Mouse (Mus musculus) layer of hippocampus, adult 9-10 months (tissue): ENCODE results near the gene Hspb11.

Experiments
- DNase-seq: peaks from one replicate; pipeline ENCODE4 v3.0.0; 2022; ENCODE audit warnings: low spot score

The Hspb11 gene

DNA sequence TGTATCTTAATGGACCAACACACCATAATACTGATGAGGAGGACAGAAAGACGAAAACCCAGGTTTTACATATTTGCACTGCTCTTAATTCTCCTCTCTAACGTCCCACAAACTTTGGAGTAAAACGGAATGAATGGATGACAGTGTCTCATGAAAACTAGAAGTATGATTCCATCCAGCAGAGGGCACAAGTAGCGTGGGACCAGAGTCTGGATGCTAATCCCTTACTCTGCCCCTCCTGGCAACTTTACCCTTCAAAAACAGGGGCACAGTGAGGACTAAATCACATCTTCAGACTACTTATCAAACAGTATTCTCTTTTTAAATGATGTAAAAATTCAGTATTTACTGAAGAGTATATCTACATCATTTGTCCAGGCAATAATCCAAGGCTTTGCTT lies 2.9 kb upstream of the Hspb11 start:
- peak; percentile 63 for DNase-seq

DNA sequence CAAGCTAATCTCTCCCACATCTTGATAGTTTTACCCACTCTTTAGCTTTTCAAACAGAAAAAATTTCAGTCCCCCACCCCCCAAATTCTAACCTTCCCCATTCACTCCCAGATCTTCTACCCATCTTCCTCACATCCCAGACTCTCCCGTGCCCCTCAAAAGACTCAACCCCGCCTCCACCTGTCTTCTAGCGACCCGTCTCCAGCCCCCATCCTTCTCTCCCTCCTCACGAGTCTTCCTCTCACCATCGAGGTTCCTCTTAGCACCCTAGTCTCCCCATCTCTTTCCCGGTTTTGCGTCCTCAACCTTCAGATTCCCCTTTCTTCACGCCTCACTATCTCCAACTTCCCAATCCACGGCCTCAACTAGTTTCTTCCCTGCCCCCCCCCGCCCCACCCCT lies 871 bp upstream of the Hspb11 start:
- no peak for DNase-seq

DNA sequence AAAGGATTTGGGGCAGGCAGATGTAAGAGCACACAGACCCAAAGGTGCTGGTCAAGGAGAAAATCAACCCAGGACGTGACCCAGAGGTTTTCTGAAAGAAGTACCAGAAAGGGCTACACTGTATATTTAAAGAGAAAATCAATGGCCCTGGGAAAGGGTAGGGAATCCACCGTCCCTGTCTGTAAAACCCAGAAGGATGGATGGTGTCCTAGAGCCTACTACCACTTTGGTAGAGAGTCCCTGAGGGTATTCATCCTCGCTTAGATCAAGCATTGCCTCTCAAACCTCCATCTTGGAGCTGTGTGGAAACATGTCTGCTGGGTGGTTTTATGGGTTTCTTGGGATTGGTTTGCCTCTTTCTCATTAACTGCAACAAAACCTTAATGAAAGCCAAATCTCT lies 1.0 kb downstream of the Hspb11 start:
- DNase-seq = no peak

DNA sequence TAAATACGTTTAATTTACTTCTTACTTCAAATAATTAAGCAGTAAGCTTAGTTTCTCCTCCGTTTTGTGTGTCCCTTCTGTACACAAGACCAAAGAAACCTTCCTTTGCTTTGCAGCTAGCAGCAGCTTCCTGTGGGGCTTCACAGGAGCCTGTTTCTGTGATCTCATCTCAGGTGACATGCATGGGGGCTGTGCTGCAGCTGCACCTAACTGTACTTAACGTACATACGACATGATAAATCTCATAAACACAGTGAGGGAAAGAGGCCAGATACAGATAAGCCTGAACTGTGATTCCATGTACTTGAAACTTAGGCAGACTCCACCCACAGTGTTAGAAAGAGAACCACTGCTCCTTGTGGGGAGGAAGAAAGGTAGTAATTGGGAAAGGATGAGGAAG lies 6.6 kb downstream of the Hspb11 start:
- DNase-seq = no peak

DNA sequence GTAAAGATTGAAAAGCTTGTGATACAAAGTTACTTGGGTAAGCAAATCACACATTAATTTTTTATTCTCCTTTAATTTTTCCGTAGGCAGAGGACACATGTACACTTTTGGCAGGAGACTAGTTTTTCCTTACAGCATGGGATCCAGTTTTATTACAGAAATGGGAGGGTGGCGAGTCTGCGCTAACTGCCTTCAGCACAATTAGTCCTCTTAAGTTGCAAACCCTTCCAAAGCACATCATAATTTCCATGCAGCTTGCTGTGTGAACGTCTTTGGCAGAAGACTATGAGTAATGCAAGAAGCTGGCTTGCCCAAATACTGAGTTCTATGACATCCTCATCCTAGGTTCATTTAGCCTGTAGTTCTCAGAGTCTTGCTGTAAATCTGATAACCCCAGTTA lies 20.3 kb downstream of the Hspb11 start:
- no peak for DNase-seq

DNA sequence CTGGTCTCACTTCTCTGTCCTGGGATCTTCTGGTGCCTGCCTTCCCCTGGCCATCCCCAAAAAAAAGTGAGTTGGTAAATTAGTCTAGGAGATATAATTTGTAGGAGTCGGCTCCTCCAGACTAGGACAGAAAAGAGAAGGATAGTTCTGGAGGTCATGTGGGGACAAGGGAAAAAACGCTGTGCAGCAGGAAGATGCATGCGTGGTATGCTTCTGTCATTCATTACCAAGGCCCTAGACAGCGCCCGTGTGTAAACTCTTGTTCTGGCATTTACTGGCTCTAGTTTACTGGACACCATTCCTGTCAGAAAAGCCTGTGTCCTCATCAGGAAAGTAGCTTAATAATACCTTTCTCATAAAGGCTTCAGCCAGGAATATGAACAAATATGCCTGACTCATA lies 21.1 kb downstream of the Hspb11 start:
- no peak for DNase-seq

DNA sequence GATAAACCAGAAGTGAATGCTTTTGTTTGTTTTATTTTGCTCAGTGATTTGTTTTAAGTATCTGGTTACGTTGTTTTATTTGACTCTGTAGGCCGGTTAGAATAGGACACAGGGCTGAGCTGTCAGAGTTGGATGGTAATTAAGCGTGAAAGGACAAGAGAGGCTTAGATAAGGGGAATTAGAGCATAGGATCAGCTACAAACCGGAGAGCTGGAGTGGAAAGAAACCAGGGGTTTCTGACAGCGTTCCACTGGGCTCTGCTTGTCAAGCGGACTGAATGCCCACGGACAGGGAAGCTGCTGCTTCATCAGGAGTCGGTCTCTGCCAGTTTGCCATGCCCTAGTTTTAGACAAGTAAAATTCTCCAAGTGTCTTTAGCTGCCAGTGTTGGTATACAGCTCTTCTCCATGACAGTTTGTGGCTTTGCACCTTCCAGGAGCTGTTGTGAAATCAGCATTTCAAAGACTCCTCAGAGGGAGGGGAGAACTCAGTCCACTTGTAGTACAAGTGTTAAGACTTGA lies 24.9 kb downstream of the Hspb11 start:
- no peak for DNase-seq

DNA sequence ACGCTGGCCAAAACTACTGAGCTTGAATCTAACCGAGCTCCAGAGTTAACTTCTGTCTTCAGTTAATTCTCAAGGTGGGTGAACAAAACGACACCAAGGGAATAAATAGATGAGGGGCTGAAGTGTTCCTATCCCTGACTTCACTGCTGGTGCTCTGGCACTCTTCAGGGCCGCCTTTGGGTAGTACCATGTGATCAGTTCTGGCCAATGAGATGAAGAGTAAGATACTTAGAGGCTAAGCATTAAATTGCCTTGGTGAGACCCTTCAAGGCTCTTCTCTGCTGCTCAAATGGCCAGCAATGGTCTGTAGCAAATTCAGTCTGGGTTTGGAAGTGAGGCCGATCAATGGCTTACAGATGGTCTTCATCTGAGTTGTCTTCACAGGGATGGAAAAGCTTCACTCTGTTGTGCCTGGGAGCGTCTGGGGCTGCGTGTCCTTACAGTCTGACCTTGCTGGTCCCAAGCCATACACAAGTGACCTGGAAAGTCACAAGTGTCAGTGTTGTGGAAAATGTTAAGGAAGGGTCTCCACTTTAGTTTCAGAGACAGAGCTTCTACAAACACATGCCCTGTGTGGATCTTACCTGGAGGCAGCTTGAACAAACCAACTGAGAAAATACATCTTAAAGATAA lies 27.6 kb downstream of the Hspb11 start:
- DNase-seq = no peak

DNA sequence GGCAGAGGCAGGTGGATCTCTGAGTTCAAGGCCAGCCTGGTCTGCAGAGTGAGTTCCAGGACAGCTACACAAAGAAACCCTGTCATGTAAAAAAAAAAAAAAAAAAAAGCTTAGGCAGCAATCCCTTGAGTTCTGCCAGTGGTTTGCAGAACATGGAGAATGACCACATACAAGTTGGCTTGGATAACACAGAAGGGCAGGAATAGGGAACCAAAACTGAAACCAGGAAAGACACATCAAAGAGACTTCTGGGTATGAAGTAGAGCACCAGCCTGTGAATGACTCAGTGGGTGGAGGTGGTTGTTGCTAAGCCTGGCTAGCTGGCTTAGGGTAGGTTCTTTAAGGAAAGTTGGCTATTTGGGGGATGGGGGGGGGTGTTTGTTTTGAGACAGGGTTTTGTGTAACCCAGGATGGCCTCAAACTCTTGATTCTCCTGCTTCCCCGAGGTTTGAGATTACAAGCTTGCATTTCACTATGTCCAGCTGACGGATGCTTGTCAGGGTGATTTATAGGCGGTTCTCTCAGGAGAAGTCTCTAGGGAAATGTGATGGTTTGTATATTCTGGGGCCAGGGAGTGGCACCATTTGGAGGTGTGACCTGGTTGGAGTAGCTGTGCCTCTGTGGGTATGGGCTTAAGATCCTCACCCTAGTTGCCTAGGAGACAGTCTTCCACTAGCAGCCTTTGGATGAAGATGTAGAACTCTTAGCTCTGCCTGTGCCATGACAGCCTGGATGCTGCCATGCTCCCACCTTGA lies 32.2 kb downstream of the Hspb11 start:
- DNase-seq = no peak

DNA sequence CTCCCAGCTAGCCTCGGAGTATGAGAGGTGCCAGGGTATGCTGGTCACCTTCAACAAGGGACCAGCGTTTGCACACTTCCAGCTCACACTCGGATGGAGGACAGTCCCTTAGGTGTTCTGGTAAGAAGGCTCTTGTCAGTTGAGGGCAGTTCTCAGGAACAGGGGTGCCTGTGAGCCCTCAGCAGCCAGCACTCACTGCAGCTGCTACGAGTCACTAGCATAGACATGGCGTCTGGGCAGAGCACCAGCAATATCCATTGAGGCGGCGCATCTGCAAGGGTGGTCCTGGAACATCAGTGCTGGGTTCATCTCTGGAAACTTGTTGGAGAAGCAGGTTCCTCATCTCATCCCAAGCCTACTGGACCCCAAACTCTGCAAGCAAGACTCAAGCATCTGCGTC lies 33.0 kb downstream of the Hspb11 start:
- no peak for DNase-seq

DNA sequence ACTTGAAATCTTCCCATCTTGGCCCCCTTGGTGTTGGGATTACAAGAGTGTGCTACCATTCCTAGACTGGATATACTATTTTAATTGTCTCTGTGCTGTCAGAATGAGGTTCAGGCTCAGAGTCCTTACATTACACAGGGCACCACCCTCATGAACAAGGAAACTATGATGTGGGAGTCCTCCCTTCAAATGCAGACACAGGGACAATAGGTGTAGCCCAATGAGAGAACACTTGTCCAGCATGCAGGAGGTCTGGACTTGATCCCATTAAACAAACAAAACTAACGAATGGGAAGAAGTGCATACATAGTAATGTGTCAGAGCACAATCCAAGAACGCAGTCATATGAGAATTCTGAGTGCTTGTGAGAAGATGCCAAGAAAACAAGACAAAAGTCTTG lies 34.1 kb downstream of the Hspb11 start:
- no peak for DNase-seq

DNA sequence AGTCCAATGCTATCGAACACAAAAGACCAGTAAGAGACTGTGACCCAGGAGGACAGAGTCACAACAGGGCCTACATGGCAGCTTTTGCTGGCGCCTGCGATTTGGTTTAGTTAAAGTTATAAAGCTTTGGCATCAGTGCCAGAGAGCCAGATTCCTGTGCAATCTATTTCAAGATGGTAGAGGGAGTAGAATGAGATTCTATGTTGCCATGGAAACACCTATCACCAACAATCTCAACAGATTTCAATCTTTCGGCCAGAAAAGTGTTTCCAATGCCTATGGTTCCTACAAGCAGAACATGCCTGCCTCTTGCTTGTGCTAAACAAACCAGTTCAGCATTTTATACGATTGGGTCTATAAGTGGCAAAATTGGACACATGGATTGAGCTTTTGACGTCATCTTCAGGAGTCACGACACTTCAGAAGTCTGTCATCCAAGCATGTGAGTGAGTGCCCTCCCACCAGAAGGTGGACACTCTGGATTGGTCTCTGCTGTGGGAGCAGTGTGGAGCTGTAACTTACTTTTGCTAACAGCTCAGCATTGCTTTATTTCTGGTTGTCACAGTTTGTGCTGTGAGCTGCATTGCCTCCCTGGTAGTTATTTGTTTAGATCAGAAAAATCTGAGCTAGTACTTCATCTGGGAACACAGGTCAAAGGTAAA lies 38.3 kb downstream of the Hspb11 start:
- peak; percentile 39 for DNase-seq

DNA sequence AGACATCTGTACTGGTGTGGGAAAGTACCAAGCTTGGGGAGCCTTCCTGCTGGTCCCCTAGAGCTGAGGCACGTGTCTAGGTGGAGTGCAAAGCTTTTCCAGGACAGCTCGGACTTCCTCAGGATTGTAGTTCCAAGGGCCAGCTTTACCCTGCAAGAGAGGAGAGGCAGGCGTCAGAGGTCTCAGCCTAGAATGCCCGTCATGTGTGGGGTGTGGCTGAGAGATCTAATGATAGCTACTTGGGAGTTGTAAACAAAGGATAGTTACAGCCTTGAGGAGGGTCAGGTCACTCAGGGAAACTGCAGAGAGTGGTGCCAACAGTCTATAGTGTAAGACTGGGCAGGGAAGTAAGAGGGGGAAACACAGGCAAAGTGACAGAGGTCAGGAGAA lies 38.9 kb downstream of the Hspb11 start:
- no peak for DNase-seq

DNA sequence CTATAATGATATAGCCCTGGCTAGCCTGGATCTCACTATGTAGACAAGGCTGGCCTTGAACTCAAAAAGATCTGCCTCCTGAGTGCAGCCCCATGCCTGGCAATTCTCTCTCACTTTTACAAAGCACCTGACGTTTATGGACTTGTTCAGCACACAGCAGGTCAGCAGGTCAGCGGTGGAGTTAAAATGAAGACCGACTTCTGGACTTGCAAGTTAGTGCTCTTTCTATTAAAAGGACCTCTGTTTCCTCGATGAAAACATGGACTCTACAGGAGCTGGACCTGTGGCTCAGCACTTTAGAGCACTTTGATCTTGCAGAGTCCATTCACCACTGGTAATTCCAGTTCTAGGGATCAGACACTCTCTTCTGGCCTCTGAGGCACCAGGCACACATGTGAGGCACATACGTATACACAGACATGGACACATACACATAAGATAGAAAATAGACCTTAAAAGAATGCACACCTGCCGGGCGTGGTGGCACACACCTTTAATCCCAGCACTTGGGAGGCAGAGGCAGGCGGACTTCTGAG lies 44.7 kb downstream of the Hspb11 start:
- DNase-seq = no peak

DNA sequence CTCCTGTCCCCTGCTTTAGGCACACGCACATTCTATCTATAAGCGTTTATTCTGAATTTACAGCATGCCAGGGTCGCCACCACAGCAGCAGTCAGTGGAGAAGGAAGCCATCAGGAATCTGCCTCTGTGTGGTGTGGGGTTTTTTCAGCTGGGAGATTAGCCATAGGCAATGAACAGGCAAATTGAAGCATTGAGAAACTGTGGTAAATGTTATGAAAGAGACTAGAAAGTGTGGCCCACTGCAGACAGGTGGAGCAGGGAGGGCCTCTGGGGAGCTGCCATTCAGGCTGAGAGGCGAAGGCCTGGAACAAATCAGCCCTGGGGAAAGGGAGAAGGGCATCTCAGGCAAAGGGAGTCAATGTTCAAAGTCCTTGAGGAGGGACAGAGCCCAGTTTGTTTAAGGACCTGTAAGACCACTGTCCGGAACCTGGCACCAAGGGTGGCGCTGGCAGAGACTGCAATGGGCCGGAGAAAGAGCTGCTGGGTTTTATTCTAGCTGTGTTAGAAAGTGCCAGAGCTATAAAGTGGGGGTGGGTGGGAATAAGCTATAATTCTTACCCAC lies 46.5 kb downstream of the Hspb11 start:
- no peak for DNase-seq

DNA sequence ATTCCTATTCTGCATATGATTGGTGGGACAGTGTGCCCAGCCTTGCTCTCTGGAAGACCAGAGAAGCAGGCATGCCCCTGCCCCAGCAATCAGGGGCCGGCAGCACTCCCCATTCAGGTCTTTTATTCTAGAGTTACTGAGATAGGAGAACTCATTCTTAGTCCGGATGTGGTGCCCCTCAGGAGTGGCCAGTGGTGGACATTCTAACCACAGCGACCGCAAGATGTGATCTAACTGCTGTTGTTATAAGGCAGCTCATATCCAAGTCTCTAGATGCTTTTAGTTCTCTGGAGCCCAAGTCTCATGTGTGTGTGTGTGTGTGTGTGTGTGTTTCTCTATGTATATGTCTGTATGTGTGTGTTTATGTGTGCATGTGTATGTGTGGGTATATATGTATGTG lies 47.0 kb downstream of the Hspb11 start:
- no peak for DNase-seq

DNA sequence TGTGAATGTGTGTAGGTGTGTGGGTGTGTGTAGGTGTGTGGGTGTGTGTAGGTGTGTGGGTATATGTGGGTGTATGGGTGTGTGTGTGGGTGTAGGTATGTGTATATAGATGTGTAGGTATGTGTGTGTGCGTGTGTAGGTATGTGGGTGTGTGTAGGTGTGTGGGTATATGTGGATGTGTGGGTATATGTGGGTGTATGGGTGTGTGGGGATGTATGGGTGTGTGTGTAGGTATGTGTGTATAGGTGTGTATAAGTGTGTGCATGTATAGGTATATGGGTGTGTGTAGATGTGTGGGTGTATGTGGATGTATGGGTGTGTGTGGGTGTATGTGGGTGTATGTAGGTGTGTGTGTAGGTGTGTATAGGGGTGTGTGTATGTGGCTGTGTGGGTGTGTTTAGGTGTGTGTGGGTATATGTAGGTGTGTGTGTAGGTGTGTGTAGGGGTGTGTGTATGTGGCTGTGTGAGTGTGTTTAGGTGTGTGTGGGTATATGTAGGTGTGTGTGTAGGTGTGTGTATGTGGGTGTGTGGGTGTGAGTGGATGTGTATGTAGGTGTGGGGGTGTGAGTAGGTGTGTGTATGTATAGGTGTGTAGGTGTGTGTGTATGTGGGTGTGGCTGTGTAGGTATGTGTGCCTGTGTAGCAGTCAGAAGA lies 47.6 kb downstream of the Hspb11 start:
- no peak for DNase-seq

DNA sequence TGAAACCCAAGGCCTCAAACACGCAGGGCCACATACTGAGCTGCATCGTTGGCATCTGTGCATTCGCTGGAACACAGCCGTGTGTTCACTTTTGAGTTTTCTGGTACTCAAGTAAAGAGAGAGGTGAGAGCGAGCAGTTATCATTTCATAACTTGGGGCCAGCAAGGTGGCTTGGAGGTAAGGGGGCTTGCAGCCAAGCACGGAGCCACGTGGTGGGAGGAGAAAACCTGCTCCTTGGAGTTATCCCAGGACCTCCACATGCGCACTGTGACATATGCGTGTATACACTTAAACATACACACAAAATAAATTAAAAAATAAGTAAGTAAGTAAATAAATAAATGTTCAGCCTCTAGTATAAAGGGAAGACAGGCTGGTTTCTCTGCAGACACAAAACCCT lies 48.8 kb downstream of the Hspb11 start:
- DNase-seq = no peak

DNA sequence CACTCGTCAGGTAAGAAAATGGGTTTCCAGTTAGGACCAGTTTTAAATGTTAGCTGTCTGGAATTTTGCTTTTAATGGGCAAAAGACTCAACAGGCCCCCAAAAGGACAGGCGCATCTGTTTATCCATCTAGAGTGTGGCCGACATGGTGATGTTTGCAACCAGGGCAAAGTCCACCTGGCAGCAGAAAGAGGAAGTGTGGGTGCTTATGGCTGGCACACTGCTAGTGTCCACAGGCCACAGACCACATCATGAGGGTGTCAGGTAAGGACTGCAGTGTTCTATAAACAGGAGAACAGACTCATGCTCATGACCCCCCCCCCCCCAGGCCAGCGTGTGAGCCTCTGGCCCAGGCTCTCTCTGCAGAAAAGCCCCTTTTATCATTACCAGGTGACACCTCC lies 49.4 kb downstream of the Hspb11 start:
- DNase-seq = no peak

DNA sequence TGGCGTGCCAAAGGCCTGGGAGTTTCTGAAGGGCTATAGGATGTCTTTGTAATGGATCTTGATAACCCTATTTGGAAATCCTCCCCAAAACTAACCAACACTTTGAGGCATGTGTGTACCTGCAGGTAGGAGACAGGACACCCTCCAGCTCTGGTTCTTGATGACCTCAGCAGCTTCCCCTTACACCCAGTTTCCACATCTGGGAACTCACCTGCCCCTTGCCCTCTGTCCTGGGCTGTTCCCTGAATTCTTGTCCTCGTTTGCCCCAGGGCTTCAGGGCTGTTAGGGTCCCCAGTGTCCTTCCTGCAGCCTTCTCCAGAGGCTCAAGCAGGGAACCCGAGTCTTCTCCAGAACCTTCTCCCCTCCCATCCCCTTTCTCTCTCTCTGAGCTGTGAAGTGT lies 50.1 kb downstream of the Hspb11 start:
- DNase-seq = no peak

DNA sequence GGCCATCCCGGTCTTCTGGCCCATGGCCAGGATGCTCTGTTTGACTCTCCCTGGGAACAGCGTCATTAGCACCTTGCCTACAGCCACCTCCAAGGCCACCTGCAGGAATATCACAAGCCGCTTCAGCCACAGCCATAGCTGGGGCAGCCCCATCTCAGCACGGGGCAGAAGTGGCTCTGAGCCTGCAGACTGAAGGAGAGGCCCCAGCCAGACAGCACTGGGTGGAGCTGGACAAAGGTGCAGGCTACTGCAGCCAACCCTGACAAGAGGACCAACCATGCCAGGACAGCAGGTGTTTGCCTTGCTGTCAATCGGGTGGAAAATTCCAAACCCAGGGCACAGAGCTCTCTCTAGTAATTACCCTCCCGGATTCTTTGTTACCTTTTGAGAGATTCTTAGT lies 53.6 kb downstream of the Hspb11 start, which contains the start of gene Dio1:
Gene Dio1 (minus strand): TSS at position 204 of the 400 bp plus-strand sequence.
- DNase-seq = no peak
